Mouse (Mus musculus): ENCODE results near the gene Fgl2. TPM values are rescaled to one million over a fixed set of nuclear protein-coding genes. Genes with fewer than 3 reads are reported as not detected.
"Not testable (repeated sequence)": the region's sequence is repeated elsewhere in the genome, so short reads cannot be mapped to it uniquely, and the experiment has no call there.

The Fgl2 gene
- polyA plus RNA-seq (2014; fragmentation: Nextera tagmentation; extraction: Ambion mirVana), result 2.5 and 2.6 TPM in 2 replicates

DNA sequence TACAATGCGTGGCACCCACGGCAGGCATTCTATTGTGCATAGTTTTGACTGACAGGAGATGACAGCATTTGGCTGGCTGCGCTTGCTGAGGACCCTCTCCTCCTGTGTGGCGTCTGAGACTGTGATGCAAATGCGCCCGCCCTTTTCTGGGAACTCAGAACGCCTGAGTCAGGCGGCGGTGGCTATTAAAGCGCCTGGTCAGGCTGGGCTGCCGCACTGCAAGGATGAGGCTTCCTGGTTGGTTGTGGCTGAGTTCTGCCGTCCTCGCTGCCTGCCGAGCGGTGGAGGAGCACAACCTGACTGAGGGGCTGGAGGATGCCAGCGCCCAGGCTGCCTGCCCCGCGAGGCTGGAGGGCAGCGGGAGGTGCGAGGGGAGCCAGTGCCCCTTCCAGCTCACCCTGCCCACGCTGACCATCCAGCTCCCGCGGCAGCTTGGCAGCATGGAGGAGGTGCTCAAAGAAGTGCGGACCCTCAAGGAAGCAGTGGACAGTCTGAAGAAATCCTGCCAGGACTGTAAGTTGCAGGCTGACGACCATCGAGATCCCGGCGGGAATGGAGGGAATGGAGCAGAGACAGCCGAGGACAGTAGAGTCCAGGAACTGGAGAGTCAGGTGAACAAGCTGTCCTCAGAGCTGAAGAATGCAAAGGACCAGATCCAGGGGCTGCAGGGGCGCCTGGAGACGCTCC lies at the start of gene Fgl2:
Gene Fgl2, plus strand, starts transcription at position 150 of the 687 bp plus-strand sequence.
- 6% methylated on average over 31 of the region's 31 CpGs for WGBS
- ATAC-seq (ENCODE audit: low FRiP score), result peak; percentile 96
- no peak within 1 kb of the TSS for H3K27ac ChIP-seq (ENCODE audit: low read depth, low read length)

GRCm38 (mm10) chr5:21326494-21326893 lies 45.9 kb upstream of the Fgl2 start:
- no peak overlapping the region for H3K27ac ChIP-seq (ENCODE audit: low read depth, low read length)
- H3K9me3 ChIP-seq (ENCODE audit: control insufficient read depth, low read length), result no peaks in the 10 kb centered on the region
- no peaks in the 10 kb centered on the region for H3K36me3 ChIP-seq (ENCODE audit: control insufficient read depth, insufficient read depth, low read length)
- ATAC-seq (ENCODE audit: low FRiP score) (0 out of 2 replicates have a peak, but pooled peaks have one; percentile 35), DNase-seq (ENCODE audit: low spot score, missing footprints) (peak; percentile 94)
- 0 out of 2 replicates have a peak, but pooled peaks cover 5% of the 10 kb centered on the region for H3K4me1 ChIP-seq (ENCODE audit: control insufficient read depth, insufficient read depth, low read length)
- H3K9ac ChIP-seq (ENCODE audit: low read length), result no peak overlapping the region
- no peak overlapping the region for H3K4me3 ChIP-seq (ENCODE audit: low read depth, low read length)
- no peak overlapping the region for H3K4me2 ChIP-seq
- WGBS, result 23% methylated on average over 1 of the region's 1 CpGs
- no peaks in the 10 kb centered on the region for H3K27me3 ChIP-seq (ENCODE audit: control insufficient read depth, insufficient read depth, low read length)

More for the DNA sequence above, at the start of gene Fgl2:
- Histone ChIP-seq H3K9ac (ENCODE audit: low read length) (peak within 1 kb of the TSS; percentile 75), H3K27me3 (ENCODE audit: control insufficient read depth, insufficient read depth, low read length) (no peaks in the 10 kb centered on the region), H3K4me3 (ENCODE audit: low read depth, low read length) (peak within 1 kb of the TSS; percentile 46), H3K36me3 (ENCODE audit: control insufficient read depth, insufficient read depth, low read length) (no peaks in the 10 kb centered on the region), H3K4me1 (ENCODE audit: control insufficient read depth, insufficient read depth, low read length) (peaks cover 5% of the 10 kb centered on the region; the same call in 1 of the 2 replicates), H3K4me2 (peak within 1 kb of the TSS; percentile 77), H3K9me3 (ENCODE audit: control insufficient read depth, low read length) (no peaks in the 10 kb centered on the region)
- DNase-seq (ENCODE audit: low spot score, missing footprints), result peak; percentile 95

GRCm38 (mm10) chr5:21328560-21328959 lies 43.9 kb upstream of the Fgl2 start:
- Histone ChIP-seq H3K4me3 (ENCODE audit: low read depth, low read length) (no peak overlapping the region), H3K9ac (ENCODE audit: low read length) (no peak overlapping the region), H3K4me1 (ENCODE audit: control insufficient read depth, insufficient read depth, low read length) (0 out of 2 replicates have a peak, but pooled peaks cover 5% of the 10 kb centered on the region), H3K27ac (ENCODE audit: low read depth, low read length) (no peak overlapping the region), H3K9me3 (ENCODE audit: control insufficient read depth, low read length) (no peaks in the 10 kb centered on the region), H3K4me2 (no peak overlapping the region), H3K36me3 (ENCODE audit: control insufficient read depth, insufficient read depth, low read length) (no peaks in the 10 kb centered on the region), H3K27me3 (ENCODE audit: control insufficient read depth, insufficient read depth, low read length) (no peaks in the 10 kb centered on the region)
- DNase-seq (ENCODE audit: low spot score, missing footprints), result no peak
- no peak for ATAC-seq (ENCODE audit: low FRiP score)
- 92% methylated on average over 1 of the region's 1 CpGs for WGBS

DNA sequence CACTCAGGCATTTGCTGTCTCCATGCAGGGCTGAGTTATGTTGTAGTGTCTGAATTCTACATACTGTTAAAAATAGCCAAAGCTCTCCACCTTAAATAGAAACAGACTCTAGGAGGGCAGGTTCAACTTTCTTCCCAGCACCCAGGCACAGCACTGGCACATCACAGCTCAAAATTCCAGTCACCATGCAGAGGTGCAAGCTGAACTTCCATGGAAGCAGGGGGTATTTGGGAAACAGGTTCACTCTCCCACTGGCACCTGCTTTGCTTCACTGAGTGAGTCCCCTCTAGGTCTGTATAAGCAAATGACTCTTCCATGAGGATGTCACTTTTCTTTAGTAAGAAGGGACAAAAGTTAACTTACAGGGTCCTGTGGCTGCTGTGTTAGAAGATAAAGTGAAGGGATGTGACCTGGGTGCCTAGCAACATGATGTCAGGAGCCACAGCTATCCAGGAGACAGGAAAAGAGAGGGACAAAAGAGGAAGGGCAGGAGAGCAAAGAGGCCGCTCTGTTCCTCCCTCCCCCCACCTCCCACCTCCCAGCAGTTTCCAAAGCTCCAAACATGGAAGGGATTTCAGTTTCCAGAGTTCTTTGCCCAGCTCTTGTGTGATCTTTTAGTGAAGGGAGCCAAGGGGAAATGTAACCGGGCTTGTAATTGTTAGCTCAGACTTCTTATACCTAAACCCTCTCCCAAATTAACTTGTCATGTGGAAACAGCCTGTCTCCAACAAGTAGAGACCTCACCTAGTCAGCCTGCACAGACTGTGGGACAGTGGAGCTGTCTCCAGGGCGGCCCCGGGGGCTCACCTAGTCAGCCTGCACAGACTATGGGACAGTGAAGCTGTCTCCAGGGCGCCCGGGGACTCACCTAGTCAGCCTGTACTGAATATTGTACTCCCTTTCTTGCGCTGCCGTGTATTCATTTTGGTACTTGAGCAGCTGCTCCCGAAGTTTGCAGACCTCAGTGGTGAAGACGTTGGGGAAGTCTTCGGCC lies 42.5 kb upstream of the Fgl2 start:
- 35% methylated on average over 11 of the region's 11 CpGs for WGBS

DNA sequence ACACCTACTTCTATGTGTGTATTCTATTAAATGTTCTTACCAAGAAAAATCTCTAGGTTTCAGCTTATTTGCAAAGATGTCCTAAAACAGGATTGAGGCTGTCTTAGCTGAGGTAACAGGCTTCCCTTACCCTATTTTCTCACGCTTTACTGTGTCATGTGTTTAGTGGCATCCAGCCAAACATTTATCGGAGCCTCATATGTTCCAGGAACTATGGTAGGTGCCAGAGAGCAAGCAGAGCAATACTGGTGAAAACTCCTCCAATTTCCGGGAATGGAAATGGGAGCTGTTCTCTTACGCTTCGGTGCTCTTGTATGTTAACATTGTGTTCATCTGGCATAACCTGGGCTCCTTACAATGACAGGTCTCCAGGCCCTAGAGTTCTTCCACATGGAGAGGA lies 40.8 kb upstream of the Fgl2 start:
- Histone ChIP-seq H3K4me3 (ENCODE audit: low read depth, low read length) (no peak overlapping the region), H3K4me2 (no peak overlapping the region), H3K27me3 (ENCODE audit: control insufficient read depth, insufficient read depth, low read length) (no peaks in the 10 kb centered on the region), H3K9ac (ENCODE audit: low read length) (no peak overlapping the region), H3K9me3 (ENCODE audit: control insufficient read depth, low read length) (no peaks in the 10 kb centered on the region), H3K27ac (ENCODE audit: low read depth, low read length) (no peak overlapping the region), H3K4me1 (ENCODE audit: control insufficient read depth, insufficient read depth, low read length) (0 out of 2 replicates have a peak, but pooled peaks cover 5% of the 10 kb centered on the region), H3K36me3 (ENCODE audit: control insufficient read depth, insufficient read depth, low read length) (no peaks in the 10 kb centered on the region)
- DNase-seq (ENCODE audit: low spot score, missing footprints), result no peak
- WGBS, result 88% methylated on average over 5 of the region's 5 CpGs
- no peak for ATAC-seq (ENCODE audit: low FRiP score)

More for the DNA sequence above, 42.5 kb upstream of the Fgl2 start:
- Histone ChIP-seq H3K9me3 (ENCODE audit: control insufficient read depth, low read length) (no peaks in the 10 kb centered on the region), H3K9ac (ENCODE audit: low read length) (no peak overlapping the region), H3K27me3 (ENCODE audit: control insufficient read depth, insufficient read depth, low read length) (no peaks in the 10 kb centered on the region), H3K4me2 (no peak overlapping the region), H3K4me1 (ENCODE audit: control insufficient read depth, insufficient read depth, low read length) (0 out of 2 replicates have a peak, but pooled peaks cover 5% of the 10 kb centered on the region), H3K4me3 (ENCODE audit: low read depth, low read length) (no peak overlapping the region), H3K36me3 (ENCODE audit: control insufficient read depth, insufficient read depth, low read length) (no peaks in the 10 kb centered on the region), H3K27ac (ENCODE audit: low read depth, low read length) (no peak overlapping the region)
- DNase-seq (ENCODE audit: low spot score, missing footprints) (peak; percentile 88), ATAC-seq (ENCODE audit: low FRiP score) (peak; percentile 73; the same call in 1 of the 2 replicates)

- Histone ChIP-seq H3K4me1 (ENCODE audit: control insufficient read depth, insufficient read depth, low read length) (0 out of 2 replicates have a peak, but pooled peaks cover 5% of the 10 kb centered on the region), H3K27ac (ENCODE audit: low read depth, low read length) (no peak overlapping the region), H3K9ac (ENCODE audit: low read length) (no peak overlapping the region), H3K4me2 (no peak overlapping the region), H3K36me3 (ENCODE audit: control insufficient read depth, insufficient read depth, low read length) (no peaks in the 10 kb centered on the region), H3K4me3 (ENCODE audit: low read depth, low read length) (no peak overlapping the region), H3K27me3 (ENCODE audit: control insufficient read depth, insufficient read depth, low read length) (no peaks in the 10 kb centered on the region), H3K9me3 (ENCODE audit: control insufficient read depth, low read length) (no peaks in the 10 kb centered on the region)
- DNase-seq (ENCODE audit: low spot score, missing footprints) (no peak), ATAC-seq (ENCODE audit: low FRiP score) (no peak)
- 89% methylated on average over 1 of the region's 1 CpGs for WGBS
These were observed 40.3 kb upstream of the Fgl2 start for GRCm38 (mm10) chr5:21332119-21332518.

DNA sequence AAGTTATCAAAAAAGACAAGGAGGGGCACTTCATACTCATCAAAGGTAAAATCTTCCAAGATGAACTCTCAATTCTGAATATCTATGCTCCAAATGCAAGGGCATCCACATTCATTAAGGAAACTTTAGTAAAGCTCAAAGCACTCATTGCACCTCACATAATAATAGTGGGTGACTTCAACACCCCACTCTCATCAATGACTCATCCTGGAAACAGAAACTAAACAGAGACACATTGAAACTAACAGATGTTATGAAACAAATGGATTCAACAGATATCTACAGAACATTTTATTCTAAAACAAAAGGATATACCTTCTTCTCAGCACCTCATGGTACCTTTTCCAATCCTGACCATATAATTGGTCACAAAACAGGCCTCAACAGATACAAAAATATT lies 30.2 kb upstream of the Fgl2 start:
- H3K4me2 ChIP-seq; DNase-seq (ENCODE audit: low spot score, missing footprints); H3K9ac ChIP-seq (ENCODE audit: low read length); H3K9me3 ChIP-seq (ENCODE audit: control insufficient read depth, low read length); H3K27me3 ChIP-seq (ENCODE audit: control insufficient read depth, insufficient read depth, low read length); H3K4me1 ChIP-seq (ENCODE audit: control insufficient read depth, insufficient read depth, low read length); H3K36me3 ChIP-seq (ENCODE audit: control insufficient read depth, insufficient read depth, low read length); H3K4me3 ChIP-seq (ENCODE audit: low read depth, low read length); H3K27ac ChIP-seq (ENCODE audit: low read depth, low read length); ATAC-seq (ENCODE audit: low FRiP score): not testable (repeated sequence)

- no peak for DNase-seq (ENCODE audit: low spot score, missing footprints)
- 85% methylated on average over 7 of the region's 7 CpGs for WGBS
- no peak overlapping the region for H3K4me2 ChIP-seq
- no peaks in the 10 kb centered on the region for H3K27me3 ChIP-seq (ENCODE audit: control insufficient read depth, insufficient read depth, low read length)
- ATAC-seq (ENCODE audit: low FRiP score), result no peak
- no peaks in the 10 kb centered on the region for H3K4me1 ChIP-seq (ENCODE audit: control insufficient read depth, insufficient read depth, low read length)
- H3K4me3 ChIP-seq (ENCODE audit: low read depth, low read length), result no peak overlapping the region
- H3K9me3 ChIP-seq (ENCODE audit: control insufficient read depth, low read length), result no peaks in the 10 kb centered on the region
- H3K27ac ChIP-seq (ENCODE audit: low read depth, low read length), result no peak overlapping the region
- no peaks in the 10 kb centered on the region for H3K36me3 ChIP-seq (ENCODE audit: control insufficient read depth, insufficient read depth, low read length)
- H3K9ac ChIP-seq (ENCODE audit: low read length), result no peak overlapping the region
These were observed 24.1 kb upstream of the Fgl2 start for GRCm38 (mm10) chr5:21348366-21348765.

GRCm38 (mm10) chr5:21351678-21352077 lies 20.8 kb upstream of the Fgl2 start:
- ATAC-seq (ENCODE audit: low FRiP score), result no peak
- Histone ChIP-seq H3K9ac (ENCODE audit: low read length) (no peak overlapping the region), H3K4me1 (ENCODE audit: control insufficient read depth, insufficient read depth, low read length) (peaks cover 5% of the 10 kb centered on the region; the same call in 1 of the 2 replicates), H3K9me3 (ENCODE audit: control insufficient read depth, low read length) (no peaks in the 10 kb centered on the region), H3K4me3 (ENCODE audit: low read depth, low read length) (no peak overlapping the region), H3K27ac (ENCODE audit: low read depth, low read length) (no peak overlapping the region), H3K36me3 (ENCODE audit: control insufficient read depth, insufficient read depth, low read length) (no peaks in the 10 kb centered on the region), H3K27me3 (ENCODE audit: control insufficient read depth, insufficient read depth, low read length) (no peaks in the 10 kb centered on the region), H3K4me2 (no peak overlapping the region)
- no peak for DNase-seq (ENCODE audit: low spot score, missing footprints)
